Mouse (Mus musculus): ENCODE results near the gene Ptafr. TPM values are rescaled to one million over a fixed set of nuclear protein-coding genes. Genes with fewer than 3 reads are reported as not detected.

The Ptafr gene
- polyA plus RNA-seq, 1 experiment from 2014 or later: 0.25 TPM

DNA sequence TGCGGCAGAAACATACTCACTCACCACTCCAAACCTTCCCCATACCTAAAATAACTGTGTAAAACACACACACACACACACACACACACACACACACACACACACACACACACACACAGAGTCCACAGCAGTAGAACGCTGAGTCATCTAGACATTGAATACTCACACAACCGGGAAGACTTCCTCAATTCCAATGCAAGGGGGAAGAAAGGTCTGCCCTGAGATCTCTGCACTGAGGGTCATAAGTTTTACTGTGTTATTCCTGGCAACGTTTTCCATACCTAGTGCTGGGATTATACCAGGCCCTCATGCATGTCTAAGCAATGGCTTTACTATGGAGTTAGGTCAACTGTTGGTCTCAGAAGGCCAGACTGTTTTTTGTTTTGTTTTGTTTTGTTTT is 34.5 kb upstream of the Ptafr start:
- Histone ChIP-seq H3K27ac (ENCODE audit: low read length) (no peak overlapping the region), H3K9me3 (ENCODE audit: control insufficient read depth, low read length) (no peaks in the 10 kb centered on the region), H3K9ac (replicated peaks; ENCODE audit: low read depth, low read length) (no peak overlapping the region), H3K4me1 (replicated peaks; ENCODE audit: control insufficient read depth, insufficient read depth, low read length) (peaks cover 21% of the 10 kb centered on the region), H3K27me3 (replicated peaks; ENCODE audit: control insufficient read depth, insufficient read depth, low read length) (no peaks in the 10 kb centered on the region), H3K36me3 (ENCODE audit: control insufficient read depth, insufficient read depth) (peaks cover 10% of the 10 kb centered on the region), H3K4me2 (ENCODE audit: low read length) (no peak overlapping the region), H3K4me3 (replicated peaks; ENCODE audit: low read length) (no peak overlapping the region)
- ATAC-seq: no peak
- WGBS: 92% methylated on average over 4 of the region's 4 CpGs

DNA sequence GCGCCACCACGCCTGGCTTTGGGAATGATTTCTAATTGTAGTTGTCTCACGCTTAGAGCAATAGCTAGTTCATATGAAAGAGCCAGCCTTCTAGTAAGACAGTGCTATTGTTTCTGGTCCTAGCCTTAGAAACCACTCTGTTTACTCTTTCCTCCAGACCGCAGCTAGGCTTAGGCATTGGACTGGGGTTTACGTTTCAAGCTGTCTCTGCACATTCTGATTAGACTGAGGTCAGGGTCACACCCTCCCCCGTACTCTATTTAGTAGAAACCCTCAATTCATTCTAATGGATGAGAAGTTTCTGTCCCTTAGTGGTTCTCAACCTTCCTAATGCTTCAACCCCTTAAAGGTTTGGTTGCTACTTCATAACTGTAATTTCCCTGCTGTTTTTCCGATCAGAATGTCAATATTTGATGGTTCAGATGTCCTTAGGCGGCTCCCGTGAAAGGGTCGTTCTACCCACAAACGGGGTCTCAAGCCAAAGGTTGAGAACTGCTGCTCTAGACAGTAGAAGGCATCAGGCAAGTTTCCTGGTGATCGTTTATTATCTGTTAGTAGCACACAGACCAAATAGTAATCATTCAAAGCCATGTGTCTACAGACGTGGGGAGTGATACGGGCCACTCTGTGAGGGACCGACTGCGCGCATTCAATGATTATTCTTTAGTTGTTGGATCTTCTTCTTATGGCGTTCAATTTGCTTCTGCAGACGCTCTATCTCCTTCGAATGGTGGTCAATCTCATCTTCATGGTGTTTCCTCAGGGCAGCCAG is 33.6 kb upstream of the Ptafr start:
- H3K9ac ChIP-seq (replicated peaks; ENCODE audit: low read depth, low read length): no peak overlapping the region
- no peak overlapping the region for H3K4me2 ChIP-seq (ENCODE audit: low read length)
- ATAC-seq: no peak
- H3K9me3 ChIP-seq (ENCODE audit: control insufficient read depth, low read length): no peaks in the 10 kb centered on the region
- peaks cover 22% of the 10 kb centered on the region for H3K4me1 ChIP-seq (replicated peaks; ENCODE audit: control insufficient read depth, insufficient read depth, low read length)
- no peak overlapping the region for H3K4me3 ChIP-seq (replicated peaks; ENCODE audit: low read length)
- peaks cover 10% of the 10 kb centered on the region for H3K36me3 ChIP-seq (ENCODE audit: control insufficient read depth, insufficient read depth)
- H3K27me3 ChIP-seq (replicated peaks; ENCODE audit: control insufficient read depth, insufficient read depth, low read length): no peaks in the 10 kb centered on the region
- no peak overlapping the region for H3K27ac ChIP-seq (ENCODE audit: low read length)
- 96% methylated on average over 20 of the region's 20 CpGs for WGBS

DNA sequence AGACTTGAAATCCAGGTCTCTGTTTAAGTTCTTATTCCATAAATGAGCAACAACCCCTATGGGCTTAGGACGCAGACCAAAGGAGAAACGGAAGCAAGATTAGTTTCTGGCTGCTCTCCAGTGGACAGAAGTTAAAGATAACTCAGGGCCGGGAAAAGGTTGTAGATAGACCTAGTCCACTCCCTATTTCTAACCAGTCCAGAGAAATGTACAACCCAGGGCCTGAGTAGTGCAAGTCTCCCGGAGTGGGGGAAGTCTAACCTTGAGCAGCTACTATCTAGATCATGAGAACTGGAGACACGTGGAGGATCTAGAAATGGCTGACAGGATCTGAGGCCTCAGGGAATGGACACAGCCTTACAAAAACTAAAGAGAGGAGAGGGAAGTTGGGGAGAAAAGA is 31.4 kb upstream of the Ptafr start:
- no peak for ATAC-seq
- Histone ChIP-seq H3K36me3 (ENCODE audit: control insufficient read depth, insufficient read depth) (peaks cover 10% of the 10 kb centered on the region), H3K27ac (ENCODE audit: low read length) (peak overlapping the region; percentile 93), H3K4me2 (ENCODE audit: low read length) (peak overlapping the region; percentile 89), H3K4me3 (replicated peaks; ENCODE audit: low read length) (peak overlapping the region; percentile 68), H3K27me3 (replicated peaks; ENCODE audit: control insufficient read depth, insufficient read depth, low read length) (no peaks in the 10 kb centered on the region), H3K4me1 (replicated peaks; ENCODE audit: control insufficient read depth, insufficient read depth, low read length) (peaks cover 36% of the 10 kb centered on the region), H3K9ac (replicated peaks; ENCODE audit: low read depth, low read length) (peak overlapping the region; percentile 85), H3K9me3 (ENCODE audit: control insufficient read depth, low read length) (no peaks in the 10 kb centered on the region)
- 15% methylated on average over 5 of the region's 5 CpGs for WGBS

DNA sequence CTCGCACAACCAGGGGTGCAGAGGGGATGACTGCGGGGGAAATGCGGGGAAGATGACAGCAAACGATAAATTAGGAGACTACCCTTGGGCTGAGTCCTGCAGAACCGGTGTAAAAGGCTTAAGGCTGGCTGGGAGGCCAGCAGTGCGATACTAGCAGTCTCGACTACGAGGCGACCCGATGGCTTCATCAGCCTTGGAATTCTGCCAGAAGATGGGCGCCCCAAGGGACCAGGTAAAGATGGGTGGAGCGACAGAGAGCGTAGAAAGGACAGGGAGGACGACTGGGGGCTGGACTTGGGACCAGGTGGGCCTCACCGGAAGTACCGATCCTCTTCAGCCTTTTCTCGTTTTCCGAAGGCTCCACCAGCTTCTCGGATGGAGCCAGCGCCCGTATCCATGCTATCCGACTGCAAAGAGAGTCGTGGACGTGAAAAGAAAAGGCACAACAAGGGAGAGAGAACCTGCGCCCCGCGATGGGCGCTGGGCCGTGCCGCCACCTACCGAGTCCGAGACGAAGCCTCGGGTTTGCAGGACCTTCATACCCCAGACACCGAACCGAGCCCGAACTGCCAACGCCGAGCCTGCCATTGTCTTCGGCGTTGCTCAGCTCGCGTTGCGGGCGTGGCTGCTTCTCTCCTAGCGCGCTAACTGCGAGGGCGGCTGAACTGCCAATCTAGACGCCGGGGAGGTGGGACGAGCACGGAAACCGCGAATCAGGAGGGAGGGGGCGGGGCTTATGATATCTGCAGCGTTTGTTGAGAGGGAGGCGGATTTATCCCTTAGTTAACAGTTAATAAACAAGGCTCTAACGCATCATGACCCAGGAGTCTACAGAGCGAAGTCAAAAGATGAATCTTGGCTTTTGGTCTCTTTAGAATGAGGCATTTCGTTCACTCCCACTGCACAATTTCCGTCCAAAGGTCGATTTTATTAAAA is 30.6 kb upstream of the Ptafr start, which contains the start of gene Atpif1:
Atpif1 (minus strand) TSS at position 679 of the 936 bp plus-strand sequence.
- Histone ChIP-seq H3K4me1 (replicated peaks; ENCODE audit: control insufficient read depth, insufficient read depth, low read length) (peaks cover 36% of the 10 kb centered on the region), H3K9me3 (ENCODE audit: control insufficient read depth, low read length) (no peaks in the 10 kb centered on the region), H3K27me3 (replicated peaks; ENCODE audit: control insufficient read depth, insufficient read depth, low read length) (no peaks in the 10 kb centered on the region), H3K4me3 (replicated peaks; ENCODE audit: low read length) (peak within 1 kb of the TSS; percentile 68), H3K9ac (replicated peaks; ENCODE audit: low read depth, low read length) (peak within 1 kb of the TSS; percentile 85), H3K4me2 (ENCODE audit: low read length) (peak within 1 kb of the TSS; percentile 89), H3K36me3 (ENCODE audit: control insufficient read depth, insufficient read depth) (peaks cover 8% of the 10 kb centered on the region), H3K27ac (ENCODE audit: low read length) (peak within 1 kb of the TSS; percentile 93)
- WGBS: under 1% methylated on average over 63 of the region's 63 CpGs
- ATAC-seq: peak; percentile 95

DNA sequence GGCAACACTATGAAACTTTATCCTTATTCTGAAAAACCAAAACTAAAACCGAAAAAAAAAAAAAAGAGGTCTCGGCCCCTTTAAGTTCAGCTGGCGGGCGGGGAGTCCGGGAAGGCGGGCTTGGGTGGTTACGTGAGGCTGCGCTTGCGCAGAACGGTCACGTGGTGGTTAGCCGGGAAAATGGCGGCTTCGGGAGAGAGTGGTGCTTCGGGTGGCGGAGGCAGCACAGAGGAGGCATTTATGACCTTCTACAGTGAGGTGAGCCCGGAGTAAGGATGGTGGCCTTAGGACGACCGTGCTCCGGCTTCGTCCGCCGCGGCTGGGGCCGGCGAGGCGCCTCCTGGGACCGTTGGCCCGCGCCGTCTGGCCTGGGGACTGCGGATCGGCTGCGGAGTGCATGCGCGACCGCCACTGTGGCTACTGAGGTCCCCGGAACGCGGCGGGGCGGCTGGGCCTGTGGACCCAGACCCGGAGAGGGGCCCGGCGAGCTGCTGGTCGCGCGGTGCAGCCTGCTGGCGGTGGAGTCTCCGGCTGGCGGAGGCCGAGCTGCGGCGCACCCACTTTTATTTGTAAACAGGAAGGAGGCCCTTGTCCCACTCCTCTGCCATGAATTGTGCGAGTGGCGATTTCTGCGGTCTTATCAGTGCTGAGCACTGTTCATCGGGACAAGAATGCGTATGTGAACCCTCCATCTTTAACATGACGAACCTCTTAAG is 28.3 kb upstream of the Ptafr start, which contains the start of gene Dnajc8:
Dnajc8 (plus strand) TSS at position 145 of the 716 bp plus-strand sequence.
- Histone ChIP-seq H3K9me3 (ENCODE audit: control insufficient read depth, low read length) (no peaks in the 10 kb centered on the region), H3K27me3 (replicated peaks; ENCODE audit: control insufficient read depth, insufficient read depth, low read length) (no peaks in the 10 kb centered on the region), H3K4me1 (replicated peaks; ENCODE audit: control insufficient read depth, insufficient read depth, low read length) (peaks cover 36% of the 10 kb centered on the region), H3K4me3 (replicated peaks; ENCODE audit: low read length) (peak within 1 kb of the TSS; percentile 97), H3K4me2 (ENCODE audit: low read length) (peak within 1 kb of the TSS; percentile 75), H3K9ac (replicated peaks; ENCODE audit: low read depth, low read length) (peak within 1 kb of the TSS; percentile 90), H3K36me3 (ENCODE audit: control insufficient read depth, insufficient read depth) (peaks cover 7% of the 10 kb centered on the region), H3K27ac (ENCODE audit: low read length) (peak within 1 kb of the TSS; percentile 73)
- peak; percentile 75 for ATAC-seq
- under 1% methylated on average over 60 of the region's 60 CpGs for WGBS

DNA sequence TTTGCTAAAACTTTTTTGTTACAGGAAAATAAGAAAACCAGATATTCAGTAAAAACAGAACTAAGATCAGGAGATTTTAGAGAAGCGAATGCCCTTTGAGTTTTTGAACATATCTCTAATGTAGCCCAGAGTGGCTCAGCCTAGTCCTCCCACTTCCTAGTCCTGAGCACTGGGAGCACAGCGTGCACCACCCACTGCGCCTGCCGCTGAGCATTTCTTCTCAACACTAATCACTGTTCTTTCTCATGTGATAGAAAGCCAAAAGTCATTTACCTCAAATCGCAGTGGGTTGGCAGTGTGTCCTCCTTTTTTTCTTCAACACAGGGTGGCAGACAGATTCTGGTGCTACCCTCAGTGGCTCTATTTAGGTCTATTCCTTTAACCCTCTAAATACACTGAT is 24.4 kb upstream of the Ptafr start:
- Histone ChIP-seq H3K4me2 (ENCODE audit: low read length) (no peak overlapping the region), H3K27ac (ENCODE audit: low read length) (no peak overlapping the region), H3K36me3 (ENCODE audit: control insufficient read depth, insufficient read depth) (peaks cover 19% of the 10 kb centered on the region), H3K4me1 (replicated peaks; ENCODE audit: control insufficient read depth, insufficient read depth, low read length) (peaks cover 17% of the 10 kb centered on the region), H3K27me3 (replicated peaks; ENCODE audit: control insufficient read depth, insufficient read depth, low read length) (no peaks in the 10 kb centered on the region), H3K9me3 (ENCODE audit: control insufficient read depth, low read length) (no peaks in the 10 kb centered on the region), H3K4me3 (replicated peaks; ENCODE audit: low read length) (no peak overlapping the region), H3K9ac (replicated peaks; ENCODE audit: low read depth, low read length) (no peak overlapping the region)
- 91% methylated on average over 5 of the region's 5 CpGs for WGBS
- ATAC-seq: no peak

DNA sequence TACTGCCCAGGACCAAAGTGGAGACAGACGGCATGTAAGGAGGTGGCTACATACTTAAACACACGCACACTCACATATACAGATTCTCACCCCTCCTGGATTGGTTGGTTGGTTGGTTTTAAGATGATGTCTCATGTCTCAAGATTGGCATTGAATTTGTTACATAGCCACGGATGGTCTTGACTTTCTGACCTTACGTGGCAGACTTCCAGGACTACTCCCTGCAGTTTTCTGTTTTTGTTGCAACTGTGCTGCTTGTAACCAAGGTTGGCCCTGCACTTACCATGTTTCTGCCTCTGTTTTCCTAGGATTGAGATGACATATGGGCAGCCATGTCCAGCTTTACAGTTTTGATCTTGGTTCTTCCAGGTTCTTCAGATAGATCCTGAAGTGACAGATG is 22.5 kb upstream of the Ptafr start:
- H3K4me2 ChIP-seq (ENCODE audit: low read length): no peak overlapping the region
- no peaks in the 10 kb centered on the region for H3K27me3 ChIP-seq (replicated peaks; ENCODE audit: control insufficient read depth, insufficient read depth, low read length)
- H3K9ac ChIP-seq (replicated peaks; ENCODE audit: low read depth, low read length): no peak overlapping the region
- peaks cover 24% of the 10 kb centered on the region for H3K36me3 ChIP-seq (ENCODE audit: control insufficient read depth, insufficient read depth)
- no peak for ATAC-seq
- no peaks in the 10 kb centered on the region for H3K9me3 ChIP-seq (ENCODE audit: control insufficient read depth, low read length)
- no peak overlapping the region for H3K27ac ChIP-seq (ENCODE audit: low read length)
- peaks cover 11% of the 10 kb centered on the region for H3K4me1 ChIP-seq (replicated peaks; ENCODE audit: control insufficient read depth, insufficient read depth, low read length)
- no peak overlapping the region for H3K4me3 ChIP-seq (replicated peaks; ENCODE audit: low read length)
- WGBS: 84% methylated on average over 4 of the region's 4 CpGs

DNA sequence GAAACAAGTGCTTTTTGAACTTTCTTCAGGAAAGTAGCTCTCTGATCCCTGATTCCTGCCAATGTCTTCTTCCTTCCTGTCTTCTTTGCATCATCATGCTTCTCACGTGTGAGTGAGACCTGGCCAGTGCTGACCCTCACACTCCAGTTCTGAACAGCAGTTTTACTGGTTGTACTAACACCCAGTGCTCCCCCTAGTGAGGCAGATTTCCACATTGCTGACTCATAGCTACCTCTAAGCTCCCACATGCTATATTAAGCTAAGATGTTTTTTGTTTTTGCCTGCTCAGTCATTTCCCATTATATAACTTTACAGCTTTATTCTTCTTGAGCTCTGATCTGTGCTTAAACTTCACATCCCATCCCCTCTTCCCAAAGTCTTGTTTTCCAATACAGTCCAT is 21.1 kb upstream of the Ptafr start:
- Histone ChIP-seq H3K27ac (ENCODE audit: low read length) (no peak overlapping the region), H3K36me3 (ENCODE audit: control insufficient read depth, insufficient read depth) (peaks cover 32% of the 10 kb centered on the region), H3K9ac (replicated peaks; ENCODE audit: low read depth, low read length) (no peak overlapping the region), H3K9me3 (ENCODE audit: control insufficient read depth, low read length) (no peaks in the 10 kb centered on the region), H3K4me1 (replicated peaks; ENCODE audit: control insufficient read depth, insufficient read depth, low read length) (no peaks in the 10 kb centered on the region), H3K4me3 (replicated peaks; ENCODE audit: low read length) (no peak overlapping the region), H3K27me3 (replicated peaks; ENCODE audit: control insufficient read depth, insufficient read depth, low read length) (no peaks in the 10 kb centered on the region), H3K4me2 (ENCODE audit: low read length) (no peak overlapping the region)
- ATAC-seq: no peak
- 73% methylated on average over 1 of the region's 1 CpGs for WGBS

DNA sequence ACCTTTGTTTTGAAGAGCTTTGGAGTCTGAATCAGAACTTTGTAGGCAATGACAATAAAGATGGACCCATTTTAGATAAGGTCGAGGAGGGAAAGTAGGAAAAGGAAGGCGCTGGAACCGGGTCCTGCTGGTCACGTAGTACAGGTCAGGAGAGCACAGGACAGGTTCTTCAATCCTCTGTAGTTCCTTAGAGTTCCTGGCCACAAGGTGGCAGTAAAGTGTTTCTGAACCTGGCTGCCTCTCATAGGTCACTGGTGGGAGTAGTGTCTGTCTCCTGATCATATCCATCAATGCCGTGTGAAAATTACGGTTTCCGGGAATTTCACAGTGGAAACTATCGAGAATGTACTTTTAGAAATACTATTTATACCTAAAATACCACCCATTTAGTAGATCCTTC is 18.0 kb upstream of the Ptafr start:
- Histone ChIP-seq H3K27me3 (replicated peaks; ENCODE audit: control insufficient read depth, insufficient read depth, low read length) (no peaks in the 10 kb centered on the region), H3K4me3 (replicated peaks; ENCODE audit: low read length) (no peak overlapping the region), H3K4me2 (ENCODE audit: low read length) (no peak overlapping the region), H3K9ac (replicated peaks; ENCODE audit: low read depth, low read length) (no peak overlapping the region), H3K4me1 (replicated peaks; ENCODE audit: control insufficient read depth, insufficient read depth, low read length) (no peaks in the 10 kb centered on the region), H3K36me3 (ENCODE audit: control insufficient read depth, insufficient read depth) (peaks cover 40% of the 10 kb centered on the region), H3K27ac (ENCODE audit: low read length) (no peak overlapping the region), H3K9me3 (ENCODE audit: control insufficient read depth, low read length) (no peaks in the 10 kb centered on the region)
- 48% methylated on average over 8 of the region's 8 CpGs for WGBS
- ATAC-seq: no peak
